Mouse (Mus musculus) small intestine, adult 2 months (tissue): ENCODE data around the gene Ryr2.

Experiments
- CTCF ChIP-seq: fragments of 200-500 bp; IDR thresholded peaks from 2 replicates; pipeline ENCODE4 v1.5.1; 2012; ENCODE audit warnings: low read depth, mild to moderate bottlenecking, control low read depth, inconsistent platforms, low read length, moderate library complexity, mixed read lengths; ENCODE audit not compliant: insufficient replicate concordance, insufficient read length; ENCODE audit errors: extremely low read depth
- POLR2A ChIP-seq: fragments of 200-500 bp; IDR thresholded peaks from 2 replicates; pipeline ENCODE4 v1.6.1; 2012; ENCODE audit warnings: low read depth, mild to moderate bottlenecking, control low read depth, inconsistent platforms, low read length, moderate library complexity

- TF ChIP-seq POLR2A (no peak), CTCF (no peak)
These were observed 586.0 kb downstream of the Ryr2 start for GRCm38 (mm10) chr13:11520765-11521164.
